Mouse (Mus musculus) midbrain, embryonic 13.5 days (tissue): ENCODE measurements around the gene Emc4. TPM values are rescaled to one million over a fixed set of nuclear protein-coding genes. Genes with fewer than 3 reads are reported as not detected.

Experiments used
- ATAC-seq: fragments of 200-750 bp; cut with Nextera tagmentation; 2 replicates; pipeline ENCODE4 v1.8.0; 2017; ENCODE audit warnings: mild to moderate bottlenecking, moderate TSS enrichment, moderate library complexity
- H3K27ac ChIP-seq: fragments of 300-500 bp; sonication (generic); 2 replicates; pipeline ENCODE4 v1.5.1; 2015; ENCODE audit warnings: inconsistent platforms, mild to moderate bottlenecking, moderate library complexity
- H3K27me3 ChIP-seq: fragments of 300-500 bp; sonication (generic); 2 replicates; pipeline ENCODE4 v1.6.1; 2015; ENCODE audit warnings: mild to moderate bottlenecking, inconsistent platforms
- H3K36me3 ChIP-seq: fragments of 300-500 bp; sonication (generic); 2 replicates; pipeline ENCODE4 v1.6.1; 2015; ENCODE audit warnings: mild to moderate bottlenecking, inconsistent platforms
- H3K4me1 ChIP-seq: fragments of 300-500 bp; sonication (generic); replicated peaks from 2 replicates; pipeline ENCODE4 v1.6.1; 2015; ENCODE audit warnings: inconsistent platforms
- H3K4me2 ChIP-seq: fragments of 300-500 bp; sonication (generic); replicated peaks from 2 replicates; pipeline ENCODE4 v1.6.1; 2015; ENCODE audit warnings: moderate library complexity, mild to moderate bottlenecking, inconsistent platforms
- H3K4me3 ChIP-seq: fragments of 300-500 bp; sonication (generic); replicated peaks from 2 replicates; pipeline ENCODE4 v1.5.1; 2015; ENCODE audit warnings: mild to moderate bottlenecking, inconsistent platforms
- H3K9ac ChIP-seq: fragments of 300-500 bp; sonication (generic); replicated peaks from 2 replicates; pipeline ENCODE4 v1.6.1; 2015; ENCODE audit warnings: mild to moderate bottlenecking, inconsistent platforms
- H3K9me3 ChIP-seq: fragments of 300-500 bp; sonication (generic); 2 replicates; pipeline ENCODE4 v1.6.1; 2016; ENCODE audit warnings: mild to moderate bottlenecking, inconsistent platforms
- WGBS: fragments of 180-500 bp; shearing (Covaris S2); methylation state at CpG from one replicate; pipeline ENCODE4 v1.1.7; 2015; 5-methylcytosine and 5-hydroxymethylcytosine counted together
- polyA plus RNA-seq: library from polyadenylated mRNA; unstranded; fragments of >200 nt; fragmentation: Nextera tagmentation; extraction: Ambion mirVana; gene quantifications from 2 replicates; pipeline ENCODE4 v1.2.1, GENCODE M21; 2015

Emc4 gene
- polyA plus RNA-seq, 1 experiment from 2014 or later = 152 TPM

- 77% methylated on average over 4 of the region's 4 CpGs for WGBS
- no peak for ATAC-seq
- H3K4me3 ChIP-seq = no peak overlapping the region
Measured at GRCm38 (mm10) chr2:112332051-112332898, 35.6 kb downstream of the Emc4 start.

GRCm38 (mm10) chr2:112328069-112328777, 39.6 kb downstream of the Emc4 start:
- no peaks in the 10 kb centered on the region for H3K27me3 ChIP-seq
- H3K36me3 ChIP-seq = no peaks in the 10 kb centered on the region
- no peaks in the 10 kb centered on the region for H3K4me1 ChIP-seq
- H3K4me2 ChIP-seq = no peak overlapping the region
- 89% methylated on average over 11 of the region's 11 CpGs for WGBS
- no peak overlapping the region for H3K9ac ChIP-seq
- no peaks in the 10 kb centered on the region for H3K9me3 ChIP-seq
- H3K4me3 ChIP-seq = no peak overlapping the region
- H3K27ac ChIP-seq = no peak overlapping the region
- no peak for ATAC-seq

More at GRCm38 (mm10) chr2:112332051-112332898, 35.6 kb downstream of the Emc4 start:
- no peak overlapping the region for H3K4me2 ChIP-seq
- H3K27ac ChIP-seq = no peak overlapping the region
- peaks cover 19% of the 10 kb centered on the region for H3K36me3 ChIP-seq
- no peak overlapping the region for H3K9ac ChIP-seq
- H3K4me1 ChIP-seq = no peaks in the 10 kb centered on the region
- H3K27me3 ChIP-seq = no peaks in the 10 kb centered on the region
- no peaks in the 10 kb centered on the region for H3K9me3 ChIP-seq

GRCm38 (mm10) chr2:112318905-112319304, 48.9 kb downstream of the Emc4 start:
- Histone ChIP-seq H3K27me3 (no peaks in the 10 kb centered on the region), H3K9ac (no peak overlapping the region), H3K4me2 (no peak overlapping the region), H3K4me1 (no peaks in the 10 kb centered on the region), H3K4me3 (no peak overlapping the region), H3K27ac (no peak overlapping the region), H3K9me3 (no peaks in the 10 kb centered on the region), H3K36me3 (no peaks in the 10 kb centered on the region)
- ATAC-seq = no peak
- WGBS = 88% methylated on average over 7 of the region's 7 CpGs

GRCm38 (mm10) chr2:112318227-112318626, 49.6 kb downstream of the Emc4 start:
- no peaks in the 10 kb centered on the region for H3K4me1 ChIP-seq
- H3K9ac ChIP-seq = no peak overlapping the region
- no peak for ATAC-seq
- no peak overlapping the region for H3K27ac ChIP-seq
- no peaks in the 10 kb centered on the region for H3K27me3 ChIP-seq
- no peaks in the 10 kb centered on the region for H3K36me3 ChIP-seq
- no peaks in the 10 kb centered on the region for H3K9me3 ChIP-seq
- H3K4me3 ChIP-seq = no peak overlapping the region
- H3K4me2 ChIP-seq = no peak overlapping the region
- 90% methylated on average over 2 of the region's 2 CpGs for WGBS

- Histone ChIP-seq H3K9ac (no peak overlapping the region), H3K36me3 (no peaks in the 10 kb centered on the region), H3K27me3 (no peaks in the 10 kb centered on the region), H3K27ac (no peak overlapping the region), H3K4me3 (no peak overlapping the region), H3K4me1 (no peaks in the 10 kb centered on the region), H3K9me3 (no peaks in the 10 kb centered on the region), H3K4me2 (no peak overlapping the region)
- no peak for ATAC-seq
- 86% methylated on average over 7 of the region's 7 CpGs for WGBS
Measured at GRCm38 (mm10) chr2:112315638-112316037, 52.2 kb downstream of the Emc4 start.

Other genes starting within 250 kb of the Emc4 start
- gene Olfr1316, start 233.1 kb downstream of the Emc4 start, polyA plus RNA-seq = not detected in 2 replicates
- gene Olfr1317, start 227.7 kb downstream of the Emc4 start, polyA plus RNA-seq = not detected in 2 replicates
- gene Olfr1318, start 213.8 kb downstream of the Emc4 start, polyA plus RNA-seq = not detected in 2 replicates
- gene Lpcat4, start 128.6 kb downstream of the Emc4 start, polyA plus RNA-seq = 13.7 and 13.9 TPM in 2 replicates
- 0.05 TPM in 1 of 2 replicates, not detected in the other for gene Nutm1, start 108.7 kb downstream of the Emc4 start, polyA plus RNA-seq
- 152 and 160 TPM in 2 replicates for gene Nop10, start 106.1 kb downstream of the Emc4 start, polyA plus RNA-seq
- gene Slc12a6, start 102.2 kb downstream of the Emc4 start, polyA plus RNA-seq = 16.4 TPM in 2 replicates
- gene Gm21985, start 101.7 kb downstream of the Emc4 start, polyA plus RNA-seq = not detected in 2 replicates
- gene Katnbl1, start 11.2 kb upstream of the Emc4 start, polyA plus RNA-seq = 32.4 and 39.1 TPM in 2 replicates
- gene Emc7, start 87.0 kb upstream of the Emc4 start, polyA plus RNA-seq = 15.7 and 16.3 TPM in 2 replicates
- 0.21 and 0.26 TPM in 2 replicates for gene Chrm5, start 112.7 kb upstream of the Emc4 start, polyA plus RNA-seq
- 2.3 and 3.1 TPM in 2 replicates for gene Aven, start 124.9 kb upstream of the Emc4 start, polyA plus RNA-seq